Mouse (Mus musculus): ENCODE results near the gene Tcp11l2.

GRCm38 (mm10) chr10:84576029-84576394 lies 414 bp upstream of the Tcp11l2 start:
- TF ChIP-seq CTCF (IDR thresholded peaks at IDR 0.05; ENCODE audit: borderline replicate concordance, control insufficient read depth, extremely low read depth, insufficient read depth, low read length, poor library complexity) (no peak), POLR2A (IDR thresholded peaks at IDR 0.05; ENCODE audit: control insufficient read depth, extremely low read depth, insufficient read depth, low read length, poor library complexity) (no peak)
